Mouse (Mus musculus) midbrain, embryonic 14.5 days (tissue): ENCODE data around the gene Gstp2. TPM values are rescaled to one million over a fixed set of nuclear protein-coding genes. Genes with fewer than 3 reads are reported as not detected.

ENCODE experiments used
- ATAC-seq: fragments of 200-750 bp; cut with Nextera tagmentation; 2 replicates; pipeline ENCODE4 v1.8.0; 2017; ENCODE audit warnings: moderate number of reproducible peaks, moderate library complexity; ENCODE audit not compliant: low FRiP score, low TSS enrichment
- DNase-seq: peaks from one replicate; pipeline ENCODE4 v3.0.0-alpha.2; 2015
- H3K27ac ChIP-seq: fragments of 300-500 bp; sonication (generic); replicated peaks from 2 replicates; pipeline ENCODE4 v1.5.1; 2014; ENCODE audit warnings: mild to moderate bottlenecking, low read depth, low read length, moderate library complexity
- H3K27me3 ChIP-seq: fragments of 300-500 bp; sonication (generic); 2 replicates; pipeline ENCODE4 v1.6.1; 2014; ENCODE audit warnings: low read length, control low read depth, mixed read lengths; ENCODE audit not compliant: control insufficient read depth, insufficient read depth
- H3K36me3 ChIP-seq: fragments of 300-500 bp; sonication (generic); 2 replicates; pipeline ENCODE4 v1.6.1; 2014; ENCODE audit warnings: low read length, control low read depth; ENCODE audit not compliant: control insufficient read depth, insufficient read depth
- H3K4me1 ChIP-seq: fragments of 300-500 bp; sonication (generic); 2 replicates; pipeline ENCODE4 v1.6.1; 2014; ENCODE audit warnings: mild to moderate bottlenecking, antibody characterized with exemption, low read length, control low read depth; ENCODE audit not compliant: control insufficient read depth, insufficient read depth
- H3K4me2 ChIP-seq: fragments of 300-500 bp; sonication (generic); 2 replicates; pipeline ENCODE4 v1.6.1; 2014; ENCODE audit warnings: mild to moderate bottlenecking, low read length, moderate library complexity
- H3K4me3 ChIP-seq: fragments of 300-500 bp; sonication (generic); replicated peaks from 2 replicates; pipeline ENCODE4 v1.5.1; 2014; ENCODE audit warnings: low read depth, low read length
- H3K9ac ChIP-seq: fragments of 300-500 bp; sonication (generic); replicated peaks from 2 replicates; pipeline ENCODE4 v1.6.1; 2014; ENCODE audit warnings: mild to moderate bottlenecking, low read length, moderate library complexity
- H3K9me3 ChIP-seq: fragments of 300-500 bp; sonication (generic); 2 replicates; pipeline ENCODE4 v1.6.1; 2016; ENCODE audit warnings: low read length, control low read depth, mixed read lengths; ENCODE audit not compliant: control insufficient read depth
- WGBS: fragments of 180-500 bp; shearing (Covaris S2); extraction: QIAGEN DNeasy Blood & Tissue Kit; methylation state at CpG from one replicate; pipeline ENCODE4 v1.1.7; 2014; 5-methylcytosine and 5-hydroxymethylcytosine counted together
- polyA plus RNA-seq: library from polyadenylated mRNA; unstranded; fragments of >200 nt; fragmentation: Nextera tagmentation; extraction: Ambion mirVana; gene quantifications from 2 replicates; pipeline ENCODE4 v1.2.1, GENCODE M21; 2014

Gstp2 gene
- polyA plus RNA-seq, 1 experiment from 2014 or later: 1.9 TPM

- no peak overlapping the region for H3K9ac ChIP-seq
- H3K27ac ChIP-seq: no peak overlapping the region
- ATAC-seq (no peak), DNase-seq (no peak)
- peaks cover 8% of the 10 kb centered on the region for H3K4me1 ChIP-seq
- H3K9me3 ChIP-seq: no peaks in the 10 kb centered on the region
- H3K36me3 ChIP-seq: no peaks in the 10 kb centered on the region
- no peaks in the 10 kb centered on the region for H3K27me3 ChIP-seq
- WGBS: 79% methylated on average over 7 of the region's 7 CpGs
- no peak overlapping the region for H3K4me2 ChIP-seq
- no peak overlapping the region for H3K4me3 ChIP-seq
Observed at GRCm38 (mm10) chr19:3996106-3996505, 49.7 kb downstream of the Gstp2 start.

- H3K27me3 ChIP-seq: no peaks in the 10 kb centered on the region
- H3K9me3 ChIP-seq: no peaks in the 10 kb centered on the region
- H3K36me3 ChIP-seq: no peaks in the 10 kb centered on the region
- no peak overlapping the region for H3K4me2 ChIP-seq
- no peak overlapping the region for H3K4me3 ChIP-seq
- ATAC-seq (no peak), DNase-seq (no peak)
- no peak overlapping the region for H3K27ac ChIP-seq
- no peak overlapping the region for H3K9ac ChIP-seq
- 90% methylated on average over 3 of the region's 3 CpGs for WGBS
- H3K4me1 ChIP-seq: peaks cover 3% of the 10 kb centered on the region; the same call in 1 of the 2 replicates
Observed at GRCm38 (mm10) chr19:3995505-3995904, 50.3 kb downstream of the Gstp2 start.

GRCm38 (mm10) chr19:3994932-3995331 is 50.9 kb downstream of the Gstp2 start:
- no peak for ATAC-seq

GRCm38 (mm10) chr19:3992416-3992815 is 53.4 kb downstream of the Gstp2 start, which contains the start of gene Tbx10:
TSS of gene Tbx10 (plus strand) at chr19:3992752.
- no peak within 1 kb of the TSS for H3K4me2 ChIP-seq
- H3K27ac ChIP-seq: no peak within 1 kb of the TSS
- WGBS: 54% methylated on average over 5 of the region's 5 CpGs
- no peak within 1 kb of the TSS for H3K4me3 ChIP-seq
- no peak within 1 kb of the TSS for H3K9ac ChIP-seq
- H3K36me3 ChIP-seq: no peaks in the 10 kb centered on the region
- H3K4me1 ChIP-seq: no peaks in the 10 kb centered on the region
- DNase-seq (no peak), ATAC-seq (no peak)
- no peaks in the 10 kb centered on the region for H3K9me3 ChIP-seq
- H3K27me3 ChIP-seq: no peaks in the 10 kb centered on the region

More at GRCm38 (mm10) chr19:3994932-3995331, 50.9 kb downstream of the Gstp2 start:
- Histone ChIP-seq H3K9me3 (no peaks in the 10 kb centered on the region), H3K4me1 (peaks cover 3% of the 10 kb centered on the region; the same call in 1 of the 2 replicates), H3K9ac (no peak overlapping the region), H3K36me3 (no peaks in the 10 kb centered on the region), H3K27ac (no peak overlapping the region), H3K4me3 (no peak overlapping the region), H3K4me2 (no peak overlapping the region), H3K27me3 (no peaks in the 10 kb centered on the region)
- WGBS: 70% methylated on average over 6 of the region's 6 CpGs
- DNase-seq: no peak

- 85% methylated on average over 3 of the region's 3 CpGs for WGBS
- H3K4me1 ChIP-seq: no peaks in the 10 kb centered on the region
- no peak overlapping the region for H3K4me3 ChIP-seq
- H3K9ac ChIP-seq: no peak overlapping the region
- DNase-seq: no peak
- no peak overlapping the region for H3K27ac ChIP-seq
- no peaks in the 10 kb centered on the region for H3K9me3 ChIP-seq
- H3K27me3 ChIP-seq: no peaks in the 10 kb centered on the region
- H3K36me3 ChIP-seq: no peaks in the 10 kb centered on the region
- ATAC-seq: no peak
- H3K4me2 ChIP-seq: no peak overlapping the region
Observed at GRCm38 (mm10) chr19:3991966-3992365, 53.9 kb downstream of the Gstp2 start.

GRCm38 (mm10) chr19:3991562-3991961 is 54.3 kb downstream of the Gstp2 start:
- no peak overlapping the region for H3K9ac ChIP-seq
- no peak overlapping the region for H3K27ac ChIP-seq
- no peak for ATAC-seq
- no peak overlapping the region for H3K4me2 ChIP-seq
- H3K36me3 ChIP-seq: no peaks in the 10 kb centered on the region
- no peak for DNase-seq
- no peaks in the 10 kb centered on the region for H3K9me3 ChIP-seq
- H3K4me3 ChIP-seq: no peak overlapping the region
- WGBS: 96% methylated on average over 3 of the region's 3 CpGs
- H3K27me3 ChIP-seq: no peaks in the 10 kb centered on the region
- H3K4me1 ChIP-seq: no peaks in the 10 kb centered on the region

GRCm38 (mm10) chr19:3990804-3991203 is 55.0 kb downstream of the Gstp2 start:
- H3K4me3 ChIP-seq: no peak overlapping the region
- ATAC-seq (no peak), DNase-seq (no peak)
- no peaks in the 10 kb centered on the region for H3K27me3 ChIP-seq
- no peaks in the 10 kb centered on the region for H3K9me3 ChIP-seq
- WGBS: 64% methylated on average over 6 of the region's 6 CpGs
- H3K4me2 ChIP-seq: no peak overlapping the region
- H3K4me1 ChIP-seq: no peaks in the 10 kb centered on the region
- no peaks in the 10 kb centered on the region for H3K36me3 ChIP-seq
- no peak overlapping the region for H3K27ac ChIP-seq
- no peak overlapping the region for H3K9ac ChIP-seq

Other genes starting within 250 kb of the Gstp2 start
- gene Chka, start 194.2 kb downstream of the Gstp2 start, polyA plus RNA-seq: 50.2 and 51.8 TPM in 2 replicates
- gene Tcirg1, start 138.9 kb downstream of the Gstp2 start, polyA plus RNA-seq: 7.4 and 11.0 TPM in 2 replicates
- 261 and 304 TPM in 2 replicates for gene Ndufs8, start 133.2 kb downstream of the Gstp2 start, polyA plus RNA-seq
- gene Aldh3b1, start 116.2 kb downstream of the Gstp2 start, polyA plus RNA-seq: 0.84 and 1.1 TPM in 2 replicates
- gene Unc93b1, start 110.8 kb downstream of the Gstp2 start, polyA plus RNA-seq: 3.7 and 13.4 TPM in 2 replicates
- gene Aldh3b3, start 87.4 kb downstream of the Gstp2 start, polyA plus RNA-seq: not detected in 2 replicates
- gene Aldh3b2, start 73.7 kb downstream of the Gstp2 start, polyA plus RNA-seq: 0.16 and 0.32 TPM in 2 replicates
- 0.96 and 2.2 TPM in 2 replicates for gene Acy3, start 59.5 kb downstream of the Gstp2 start, polyA plus RNA-seq
- gene Tbx10, start 53.3 kb downstream of the Gstp2 start, polyA plus RNA-seq: not detected in 2 replicates
- gene Nudt8, start 45.4 kb downstream of the Gstp2 start, polyA plus RNA-seq: 26.8 and 30.3 TPM in 2 replicates
- 3.3 and 3.9 TPM in 2 replicates for gene Gm49405, start 45.4 kb downstream of the Gstp2 start, polyA plus RNA-seq
- 5.7 and 7.1 TPM in 2 replicates for gene Doc2g, start 42.7 kb downstream of the Gstp2 start, polyA plus RNA-seq
- gene Ndufv1, start 33.2 kb downstream of the Gstp2 start, polyA plus RNA-seq: 223 and 231 TPM in 2 replicates
- 397 and 514 TPM in 2 replicates for gene Gstp1, start 8.0 kb downstream of the Gstp2 start, polyA plus RNA-seq
- not detected in 2 replicates for gene Gstp3, start 13.5 kb upstream of the Gstp2 start, polyA plus RNA-seq
- not detected in 2 replicates for gene Cabp2, start 35.6 kb upstream of the Gstp2 start, polyA plus RNA-seq
- gene Cdk2ap2, start 51.2 kb upstream of the Gstp2 start, polyA plus RNA-seq: 83.4 and 87.0 TPM in 2 replicates
- gene Pitpnm1, start 54.0 kb upstream of the Gstp2 start, polyA plus RNA-seq: 72.8 and 89.0 TPM in 2 replicates
- 84.3 and 98.0 TPM in 2 replicates for gene Aip, start 79.8 kb upstream of the Gstp2 start, polyA plus RNA-seq
- gene Gpr152, start 93.8 kb upstream of the Gstp2 start, polyA plus RNA-seq: not detected in 2 replicates
- gene Cabp4, start 98.0 kb upstream of the Gstp2 start, polyA plus RNA-seq: 0.14 and 0.15 TPM in 2 replicates
- 105 and 117 TPM in 2 replicates for gene Coro1b, start 102.6 kb upstream of the Gstp2 start, polyA plus RNA-seq
- 0.55 and 0.64 TPM in 2 replicates for gene Ptprcap, start 107.6 kb upstream of the Gstp2 start, polyA plus RNA-seq
- gene Rps6kb2, start 117.3 kb upstream of the Gstp2 start, polyA plus RNA-seq: 37.3 and 42.2 TPM in 2 replicates
- 3.9 and 6.0 TPM in 2 replicates for gene Carns1, start 129.5 kb upstream of the Gstp2 start, polyA plus RNA-seq
- gene Tbc1d10c, start 145.3 kb upstream of the Gstp2 start, polyA plus RNA-seq: 0.54 and 0.94 TPM in 2 replicates
- gene Ppp1ca, start 146.0 kb upstream of the Gstp2 start, polyA plus RNA-seq: 591 and 597 TPM in 2 replicates
- gene Rad9a, start 155.6 kb upstream of the Gstp2 start, polyA plus RNA-seq: 20.3 and 22.7 TPM in 2 replicates
- gene Clcf1, start 168.2 kb upstream of the Gstp2 start, polyA plus RNA-seq: 0.08 and 0.46 TPM in 2 replicates
- not detected in 2 replicates for gene AC109138.7, start 168.3 kb upstream of the Gstp2 start, polyA plus RNA-seq
- gene Pold4, start 185.9 kb upstream of the Gstp2 start, polyA plus RNA-seq: 18.5 and 19.1 TPM in 2 replicates
- gene Ssh3, start 223.2 kb upstream of the Gstp2 start, polyA plus RNA-seq: 8.8 and 12.8 TPM in 2 replicates
- 34.5 and 39.3 TPM in 2 replicates for gene Ankrd13d, start 237.1 kb upstream of the Gstp2 start, polyA plus RNA-seq